Mouse (Mus musculus) ovary, postnatal 10 days (tissue): ENCODE results near the gene Sirt5.

ENCODE experiments used
- DNase-seq: peaks from one replicate; pipeline ENCODE4 v3.0.0; 2022; ENCODE audit warnings: low spot score

The Sirt5 gene

DNA sequence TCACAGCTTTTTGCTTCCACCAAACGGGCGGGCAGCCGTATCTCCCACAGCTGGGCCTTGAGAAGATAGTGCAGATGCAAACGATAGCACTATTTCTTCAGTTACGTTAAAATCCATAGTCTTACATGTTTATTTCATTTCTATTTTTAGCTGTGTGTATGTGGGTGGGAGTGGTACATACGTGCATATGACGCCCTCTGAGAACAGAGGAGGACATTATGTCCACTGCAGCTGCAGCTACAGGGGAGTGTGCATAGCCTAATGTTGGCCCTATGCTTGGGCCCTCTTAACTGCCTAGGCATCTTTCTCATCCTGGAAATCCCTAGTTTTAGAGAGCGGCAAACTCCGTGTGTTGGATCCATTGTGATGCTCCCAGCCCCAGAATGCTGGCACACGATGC is 8.9 kb downstream of the Sirt5 start:
- no peak for DNase-seq

DNA sequence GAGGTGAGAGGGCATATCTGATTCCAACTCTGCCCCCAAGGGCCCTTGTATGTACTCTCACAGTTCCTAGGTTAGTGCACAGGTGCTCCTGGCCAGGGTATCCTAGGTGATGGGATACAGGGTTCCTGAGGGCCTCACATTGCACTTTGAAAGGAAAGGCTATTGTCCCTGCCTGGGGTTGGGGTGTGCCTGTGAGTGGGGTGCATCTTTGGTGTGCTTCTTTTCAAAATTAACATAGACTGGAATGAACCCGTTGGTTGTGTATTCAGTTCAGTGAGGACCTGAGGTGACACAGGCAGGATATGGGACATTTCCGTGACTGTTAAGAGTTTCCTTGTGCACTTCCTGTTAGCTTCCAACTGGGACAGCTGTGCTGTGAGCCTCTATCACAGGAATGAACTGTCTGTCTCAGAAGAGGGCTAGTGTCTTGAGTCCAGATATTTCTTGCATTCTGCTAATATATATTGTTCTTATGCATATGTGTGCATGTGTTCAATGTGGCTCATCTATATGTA is 9.7 kb downstream of the Sirt5 start:
- DNase-seq, result no peak

DNA sequence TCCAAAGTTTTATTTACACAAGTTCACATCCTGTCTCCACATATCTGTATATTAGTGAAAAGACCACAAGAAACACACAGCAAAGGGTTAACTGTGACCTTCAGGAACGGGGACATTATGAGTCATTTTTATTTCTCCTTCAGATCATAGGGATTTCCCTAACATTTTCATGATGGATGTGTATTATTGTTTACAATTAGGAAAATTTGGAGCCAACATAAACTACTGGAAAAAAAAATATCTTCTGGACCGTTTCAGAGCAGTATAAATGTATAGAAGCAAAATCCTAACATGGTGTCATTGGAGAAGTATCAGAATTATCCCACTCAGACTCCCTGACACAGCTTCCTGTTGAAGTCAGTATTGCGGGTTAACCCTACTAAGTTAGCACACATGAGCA is 14.7 kb downstream of the Sirt5 start:
- DNase-seq, result no peak

DNA sequence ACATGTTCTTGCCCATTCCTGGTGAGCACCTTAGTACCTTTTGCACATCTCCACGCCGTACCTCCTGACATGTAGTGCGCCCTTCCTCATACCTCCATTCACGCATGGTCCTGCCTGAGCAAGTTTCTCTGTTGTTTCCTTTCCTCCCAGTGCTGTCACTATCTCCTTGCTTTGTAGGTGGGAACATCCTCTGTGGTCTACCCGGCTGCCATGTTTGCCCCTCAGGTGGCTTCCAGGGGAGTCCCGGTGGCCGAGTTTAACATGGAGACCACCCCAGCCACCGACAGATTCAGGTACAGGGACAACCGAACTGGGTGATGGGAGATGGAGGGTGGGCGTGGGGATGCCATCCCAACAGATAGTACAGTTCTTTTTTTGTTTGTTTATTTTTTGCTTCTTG is 20.0 kb downstream of the Sirt5 start:
- DNase-seq, result no peak

DNA sequence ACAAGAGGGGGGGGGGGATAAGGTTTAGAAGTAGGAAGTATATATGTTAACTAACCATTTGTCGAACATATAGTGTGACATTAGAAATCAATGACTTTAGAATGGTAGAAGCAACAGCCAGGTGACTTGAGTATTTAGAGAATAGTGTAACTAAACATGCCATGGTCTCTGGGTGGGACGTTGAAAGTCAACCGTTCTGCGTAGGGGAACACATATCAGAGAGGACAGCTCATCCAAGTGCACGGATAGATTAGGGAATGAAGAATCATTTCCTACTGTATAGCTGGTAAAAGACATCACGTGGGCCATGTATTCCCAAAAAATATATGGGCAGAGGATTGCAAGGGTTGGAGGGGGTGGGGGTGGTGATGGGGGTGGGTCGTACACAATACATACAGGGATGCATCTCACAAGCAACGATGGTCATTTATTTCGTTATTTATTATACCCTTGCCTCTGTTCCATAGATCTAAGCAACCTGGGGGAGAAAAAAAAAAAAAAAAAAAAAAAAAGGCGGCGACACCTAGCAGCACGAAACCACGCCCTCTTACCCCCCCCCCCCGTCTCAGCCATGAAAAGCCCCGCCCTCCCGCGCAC is 32.5 kb downstream of the Sirt5 start:
- DNase-seq, result no peak

DNA sequence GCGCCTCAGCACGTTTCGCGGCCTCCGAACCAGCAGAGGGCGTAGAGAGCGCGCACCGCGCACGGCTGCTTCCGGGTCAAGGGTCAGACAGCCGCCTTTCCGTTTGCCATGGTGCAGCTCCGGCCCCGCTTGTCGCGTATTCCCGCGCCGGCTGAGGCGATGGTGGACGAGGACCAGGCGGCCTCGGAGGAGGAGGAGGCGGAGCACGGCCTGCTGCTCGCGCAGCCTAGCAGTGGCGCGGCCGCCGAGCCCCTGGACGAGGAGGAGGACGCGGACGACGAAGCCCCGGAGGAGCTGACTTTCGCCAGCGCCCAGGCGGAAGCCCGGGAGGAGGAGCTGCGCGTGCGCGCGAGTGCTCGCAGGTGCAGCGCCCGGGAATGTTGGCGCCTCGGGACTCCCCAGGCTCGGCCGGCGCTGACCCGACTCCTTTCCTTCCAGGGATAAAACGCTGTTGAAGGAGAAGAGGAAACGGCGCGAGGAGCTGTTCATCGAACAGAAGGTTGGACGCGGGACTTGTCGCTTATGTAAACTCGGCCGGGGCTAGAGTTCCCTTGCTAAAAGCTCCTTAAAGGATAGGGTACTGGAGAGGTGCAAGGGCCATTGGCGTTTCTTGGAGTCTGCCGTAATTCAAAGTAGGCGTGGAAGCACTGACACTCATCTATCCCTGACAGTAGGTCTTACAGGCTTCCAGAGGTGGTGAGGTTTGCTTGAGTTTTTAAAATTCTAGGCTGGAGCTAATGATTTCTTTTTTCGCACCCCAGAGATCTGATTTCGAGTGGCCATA is 33.2 kb downstream of the Sirt5 start, which contains the start of gene Nol7:
Nol7 (plus strand) TSS at position 94 of the 784 bp plus-strand sequence.
- peak; percentile 96 for DNase-seq

DNA sequence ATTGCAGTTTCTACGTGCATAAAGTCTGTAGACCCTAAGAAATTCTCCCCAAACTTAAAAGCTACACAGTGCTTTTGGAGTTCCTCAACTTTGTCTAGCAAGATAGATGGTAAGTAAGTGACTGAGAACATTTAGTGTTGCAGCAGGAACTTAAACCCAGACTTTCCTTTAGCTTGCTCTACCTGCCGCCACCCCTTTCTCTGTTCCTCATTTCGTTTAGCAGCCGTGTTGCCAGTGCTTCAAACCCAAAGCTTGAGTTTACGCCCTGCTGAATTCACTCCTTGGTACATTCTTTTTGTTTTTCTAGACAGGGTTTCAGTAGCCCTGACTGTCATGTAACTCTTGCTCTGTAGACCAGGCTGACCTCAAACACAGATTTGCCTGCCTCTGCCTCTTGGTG is 34.3 kb downstream of the Sirt5 start:
- DNase-seq, result no peak

DNA sequence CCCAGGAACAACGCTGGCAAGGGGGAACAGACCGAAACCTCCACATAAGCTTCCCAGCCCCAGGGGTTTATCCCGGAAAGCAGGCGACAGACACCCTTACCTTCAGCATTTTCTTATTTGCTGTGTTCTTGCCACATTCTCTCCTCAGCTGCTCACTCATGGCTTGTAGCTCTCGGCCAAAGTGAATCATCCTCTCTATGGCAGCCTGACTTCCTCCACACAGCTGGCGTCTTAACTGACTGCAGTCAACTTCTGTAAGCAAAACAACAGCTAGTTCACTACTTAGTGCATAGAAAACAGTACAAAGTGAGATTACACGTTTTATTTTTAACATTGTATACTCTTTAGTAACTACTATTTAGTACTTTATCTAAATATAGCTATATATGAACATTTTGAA is 47.0 kb downstream of the Sirt5 start:
- DNase-seq, result no peak

DNA sequence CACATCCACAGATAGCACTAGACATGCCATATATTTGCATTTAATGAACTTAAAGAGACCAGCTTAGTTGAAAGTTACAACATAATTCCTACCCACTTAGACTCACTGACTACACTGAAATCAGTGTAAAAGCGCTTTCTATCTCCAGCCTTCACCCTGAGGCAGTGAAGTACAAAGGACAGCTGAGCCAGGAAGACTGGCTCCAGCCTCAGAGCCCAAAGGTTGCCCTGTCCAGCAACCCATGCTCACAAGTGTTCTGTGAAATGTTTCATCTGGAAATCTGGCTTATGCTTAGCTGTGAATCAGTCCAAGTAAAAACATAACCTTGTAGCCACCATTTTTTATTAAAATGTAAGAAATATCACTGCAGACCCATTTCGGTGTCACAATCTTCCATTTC is 48.3 kb downstream of the Sirt5 start:
- no peak for DNase-seq

DNA sequence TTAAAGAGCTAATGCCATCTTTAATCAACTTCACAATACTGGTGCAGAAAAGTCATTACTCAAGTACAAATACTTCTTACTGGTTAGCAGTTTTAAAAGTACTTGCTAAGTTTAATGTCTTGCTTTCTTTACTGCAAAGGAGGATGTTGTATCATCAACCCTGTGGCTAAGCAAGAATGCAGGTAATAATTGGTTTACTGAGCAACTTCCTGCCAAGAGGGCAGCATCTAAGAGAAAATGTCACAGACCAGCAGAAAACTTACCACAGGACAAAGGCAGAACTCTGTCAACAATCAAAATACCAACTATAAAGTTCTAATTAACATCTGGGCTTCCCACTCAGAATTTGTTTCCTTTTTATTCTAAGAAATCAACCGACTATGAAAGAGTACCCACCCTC is 50.0 kb downstream of the Sirt5 start:
- no peak for DNase-seq

DNA sequence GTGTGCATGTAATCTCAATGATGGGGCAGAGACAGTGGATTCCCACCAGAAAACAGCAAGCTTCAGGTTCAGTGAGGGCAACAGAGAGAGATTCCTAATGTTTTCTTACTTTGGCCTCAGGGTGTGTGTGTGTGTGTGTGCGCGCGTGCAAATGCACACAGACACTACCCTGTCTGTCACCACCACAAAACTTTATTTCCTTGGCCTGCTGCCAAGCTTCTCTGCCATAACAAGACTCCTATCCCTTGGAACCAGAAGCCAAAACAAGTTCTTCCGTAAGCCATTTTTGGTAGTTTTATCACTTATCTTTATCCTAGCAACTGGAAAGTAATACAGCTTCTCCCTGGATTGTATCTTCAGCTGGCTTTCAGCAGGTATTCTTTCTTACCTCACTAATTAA is 63.1 kb downstream of the Sirt5 start:
- no peak for DNase-seq

DNA sequence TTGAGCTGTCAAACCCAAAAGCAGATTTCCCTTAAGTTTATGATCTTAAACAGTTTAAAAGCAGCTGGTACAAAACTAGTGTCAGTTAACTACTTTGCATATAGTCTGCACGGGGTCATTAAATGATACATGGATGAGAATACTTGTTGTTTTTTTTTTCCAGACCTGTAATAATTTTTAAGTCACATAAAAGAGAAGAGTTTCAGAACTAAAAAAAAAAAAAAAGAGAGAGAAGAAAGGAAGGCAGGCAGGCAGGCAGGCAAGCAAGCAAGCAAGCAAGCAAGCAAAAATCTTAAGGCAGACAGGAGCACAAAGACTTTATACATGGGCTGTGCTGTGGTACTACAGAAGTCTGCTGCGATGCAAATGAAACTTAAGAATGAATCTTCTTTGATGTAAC is 68.1 kb downstream of the Sirt5 start:
- DNase-seq, result no peak

DNA sequence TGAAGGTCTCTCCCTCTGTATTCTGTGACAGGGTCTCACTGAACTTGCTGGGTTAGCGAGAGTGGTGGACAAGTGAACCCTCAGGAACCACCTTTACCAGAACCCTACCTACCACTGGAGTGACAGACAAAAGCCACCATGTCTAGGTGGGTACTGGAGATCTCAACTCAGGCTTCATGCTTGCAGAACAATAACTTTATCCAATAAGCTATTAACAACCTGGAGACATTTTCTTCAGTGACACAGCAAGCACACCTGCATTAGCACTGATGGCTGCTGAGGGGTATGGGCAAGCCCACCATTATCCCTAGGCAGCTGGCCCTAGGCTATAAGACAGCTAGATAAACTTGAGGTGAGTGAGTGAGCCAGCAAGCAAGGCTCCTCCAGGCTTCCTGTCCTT is 75.1 kb downstream of the Sirt5 start:
- no peak for DNase-seq

DNA sequence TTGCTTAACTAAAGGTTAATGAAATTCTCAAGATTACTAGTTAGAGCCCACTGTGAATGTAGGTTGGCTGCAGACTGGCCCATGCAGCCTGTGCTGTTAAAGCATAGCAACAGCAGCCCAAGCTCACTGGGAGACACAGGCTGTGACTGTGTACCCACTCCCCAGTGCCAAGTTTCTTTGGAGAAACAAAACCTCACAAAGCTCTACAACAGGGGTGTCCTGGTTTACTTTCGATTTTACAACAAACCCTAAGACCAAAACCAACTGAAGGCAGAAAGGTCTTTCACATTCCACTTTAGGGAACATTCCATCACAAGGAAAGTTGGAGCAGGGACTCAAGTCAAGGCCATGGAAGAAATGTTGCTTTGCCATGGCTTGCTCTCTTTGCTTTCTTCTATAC is 77.3 kb downstream of the Sirt5 start:
- DNase-seq, result no peak

DNA sequence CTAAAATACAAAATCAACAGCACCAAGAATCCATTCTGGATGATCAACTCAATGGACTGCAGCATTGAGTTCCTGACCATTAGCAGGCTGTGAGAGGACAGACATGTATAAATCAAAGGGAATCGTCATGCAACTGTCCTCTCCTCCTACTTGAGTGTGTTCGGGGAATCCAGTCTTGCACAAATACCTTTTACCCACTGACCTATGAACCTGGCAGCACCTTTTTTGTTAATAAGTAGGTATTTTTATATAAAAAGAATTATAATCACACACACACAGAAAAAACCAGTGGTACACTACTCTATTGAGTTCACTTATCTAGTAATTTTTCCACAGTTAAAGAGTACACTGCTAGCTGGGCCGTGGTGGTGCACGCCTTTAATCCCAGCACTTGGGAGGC is 78.4 kb downstream of the Sirt5 start:
- no peak for DNase-seq

DNA sequence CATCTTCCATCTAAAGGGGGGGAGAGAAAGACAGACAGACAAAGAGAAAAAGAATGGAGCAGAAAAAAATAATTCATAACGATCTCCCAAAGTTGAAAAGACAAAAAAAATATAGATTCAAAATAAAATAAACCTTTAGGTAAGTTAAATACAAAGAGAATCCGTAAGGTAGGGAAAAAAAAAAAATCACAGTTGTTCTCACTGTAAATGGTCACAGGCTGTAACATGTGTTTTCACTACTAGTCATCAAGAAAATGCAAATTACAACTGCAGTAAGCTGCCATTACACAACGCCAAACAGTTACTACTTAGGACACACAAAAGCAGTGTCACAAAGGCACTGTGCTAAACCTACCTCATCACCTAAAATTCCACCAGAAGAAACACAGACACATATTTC is 79.4 kb downstream of the Sirt5 start:
- no peak for DNase-seq
